Mouse (Mus musculus): ENCODE data around the gene Kcnma1.

DNA sequence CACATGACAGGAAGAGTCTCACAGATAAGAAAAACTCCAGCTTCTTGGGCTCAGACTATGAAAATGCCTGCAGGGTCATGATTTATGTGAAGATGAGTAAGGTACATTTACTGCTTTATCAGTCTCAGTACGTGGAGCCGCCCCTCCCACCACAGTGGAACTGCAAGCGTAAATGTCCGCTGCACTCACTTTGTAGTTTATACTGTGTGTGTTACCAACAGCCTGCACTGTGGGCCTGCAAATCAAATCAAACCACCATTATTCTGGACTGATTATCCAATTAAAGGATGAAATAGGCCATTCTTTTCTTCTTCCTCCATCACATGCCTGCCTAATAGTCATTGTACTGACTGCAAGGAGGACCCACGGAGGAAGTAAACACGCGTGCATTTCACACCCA is 449.8 kb downstream of the Kcnma1 start:
- no peak for TF ChIP-seq POLR2A (IDR thresholded peaks at IDR 0.05; ENCODE audit: insufficient read length, low read depth)
- no peak for TF ChIP-seq TCF12 (IDR thresholded peaks at IDR 0.05; ENCODE audit: insufficient read depth, poor library complexity, severe bottlenecking)
- no peak for TF ChIP-seq CEBPB (IDR thresholded peaks at IDR 0.05; ENCODE audit: insufficient read depth, poor library complexity, severe bottlenecking)
